Mouse (Mus musculus) heart, postnatal 0 days (tissue): ENCODE measurements at regions not wholly inside any gene's neighbourhood (a gene's known extent, or its start where the extent isn't known, plus 50 kb on each side); places are given as distances from the start of the nearest gene placed in this dataset.

ENCODE experiments used
- CTCF ChIP-seq: IDR thresholded peaks from 2 replicates; pipeline ENCODE4 v1.5.1; 2016; ENCODE audit warnings: antibody characterized with exemption, control low read depth, low read depth
- EP300 ChIP-seq: IDR thresholded peaks from 2 replicates; pipeline ENCODE4 v1.6.1; 2016; ENCODE audit warnings: antibody characterized with exemption, low read depth

- TF ChIP-seq CTCF (no peak), EP300 (no peak)
These were observed 429.4 kb upstream of the Mef2c start for GRCm38 (mm10) chr13:83074219-83074965.
